Mouse (Mus musculus): Measurements from ENCODE around the gene Dlg1.
A peak's percentile ranks its signal among the peaks of the same experiment; 100 is the strongest.

Gene Dlg1

DNA sequence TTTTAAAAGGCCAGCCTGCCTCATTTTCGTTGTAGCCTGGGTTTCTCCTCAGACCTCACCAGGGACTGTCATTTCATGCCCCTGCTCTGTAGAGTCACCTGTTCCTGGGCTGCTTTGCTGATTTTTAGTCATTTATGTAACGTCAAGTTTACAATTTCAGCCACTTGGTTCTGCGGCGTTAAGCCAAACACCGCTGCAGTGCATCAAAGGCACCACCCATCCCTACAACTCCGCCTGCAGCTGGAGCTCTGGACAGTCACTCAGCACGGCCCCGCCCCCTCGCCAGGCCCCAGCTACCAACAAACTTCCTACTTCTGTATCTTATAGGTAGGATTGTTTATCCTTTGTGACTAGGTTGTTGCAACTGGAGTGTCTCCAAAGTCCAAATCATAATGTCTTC, 243.7 kb downstream of the Dlg1 start:
- DNase-seq: peak; percentile 59

DNA sequence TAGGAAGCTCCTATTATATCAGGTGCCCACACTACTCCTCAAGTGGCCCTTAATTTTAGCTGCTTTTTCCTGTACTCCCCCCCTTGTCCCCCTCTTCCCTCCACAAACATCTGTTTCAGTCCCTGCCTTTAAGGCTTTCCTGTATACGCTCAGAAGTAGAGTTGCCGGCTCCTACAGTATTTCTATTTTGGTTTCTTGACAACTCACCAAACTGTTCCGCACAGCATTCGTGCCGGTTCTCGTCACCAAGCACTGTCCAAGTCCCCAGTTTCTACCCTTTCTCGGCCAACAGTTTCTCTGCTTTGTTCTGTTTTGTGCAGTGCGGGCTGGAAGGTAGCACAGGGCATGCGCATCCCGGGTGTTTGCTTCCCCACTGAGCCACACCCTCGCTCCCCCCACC, 245.7 kb downstream of the Dlg1 start:
- DNase-seq: no peak

DNA sequence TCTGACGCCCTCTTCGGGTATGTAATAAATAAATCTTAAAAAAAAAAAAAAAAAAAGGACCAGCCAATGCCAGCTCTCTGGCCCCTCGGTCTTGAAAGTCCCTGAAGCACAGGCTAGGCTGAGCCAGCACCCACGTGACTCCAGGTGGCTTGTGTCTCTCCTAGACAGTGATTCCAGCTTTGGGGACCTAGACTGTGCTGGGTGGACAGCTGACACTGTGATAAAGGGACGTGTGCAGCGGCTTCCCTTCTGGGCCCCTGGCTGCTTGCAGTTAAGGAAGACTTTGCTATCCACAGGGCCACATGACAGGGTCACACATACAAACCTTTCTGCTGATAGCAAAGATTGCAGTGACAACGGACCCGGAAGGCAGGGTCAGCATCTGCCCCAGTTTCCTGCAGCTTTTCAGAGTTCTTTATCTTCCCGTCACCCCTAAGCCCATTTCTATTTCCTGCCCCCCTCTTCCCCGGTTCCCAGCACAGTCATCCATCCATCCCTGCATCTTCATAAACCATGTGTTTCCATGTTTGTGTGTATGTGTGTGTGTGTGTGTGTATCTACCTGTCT, 247.1 kb downstream of the Dlg1 start:
- no peak for DNase-seq

DNA sequence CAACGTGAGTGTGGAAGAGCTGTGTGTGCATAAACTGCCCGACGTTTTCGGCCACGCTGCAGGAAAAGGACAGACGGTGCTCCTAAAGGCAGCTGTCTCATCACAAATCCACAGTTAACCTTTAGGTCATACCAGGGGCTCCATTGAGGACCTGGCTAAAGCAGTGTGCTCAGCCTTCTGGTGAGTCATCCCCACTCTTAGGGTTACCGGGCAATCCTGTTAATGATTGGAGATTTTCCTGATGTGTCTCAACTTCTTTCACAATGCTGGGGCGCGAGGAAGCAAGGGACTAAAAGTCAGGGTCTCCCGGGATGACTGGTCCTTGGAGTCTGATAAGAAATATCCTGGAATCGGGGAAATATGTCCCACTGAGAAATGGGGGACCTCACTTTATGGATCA, 254.5 kb downstream of the Dlg1 start:
- DNase-seq: no peak

DNA sequence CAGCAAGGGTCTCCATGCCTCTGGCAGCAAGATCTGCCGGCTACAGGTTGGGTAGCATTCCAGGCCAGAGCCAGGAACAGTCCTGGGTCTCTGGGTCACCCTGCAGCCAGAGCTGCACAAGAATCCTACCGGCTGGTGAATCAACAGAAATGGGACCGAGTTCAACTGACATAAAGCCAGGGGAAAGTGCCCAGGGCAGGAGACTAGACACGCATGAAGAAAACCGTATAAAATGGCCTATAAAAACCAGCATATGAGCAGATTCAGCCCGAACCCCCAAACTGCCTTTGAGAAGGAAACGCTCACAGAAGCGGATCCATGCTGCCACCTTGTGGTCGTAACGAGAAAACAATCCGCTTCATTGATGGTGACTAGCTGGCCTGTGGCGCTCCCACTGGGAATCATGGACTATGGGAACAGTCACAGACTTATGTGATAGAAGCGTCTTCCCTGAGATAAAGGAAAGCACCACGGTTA, 255.0 kb downstream of the Dlg1 start:
- DNase-seq: peak; percentile 90

DNA sequence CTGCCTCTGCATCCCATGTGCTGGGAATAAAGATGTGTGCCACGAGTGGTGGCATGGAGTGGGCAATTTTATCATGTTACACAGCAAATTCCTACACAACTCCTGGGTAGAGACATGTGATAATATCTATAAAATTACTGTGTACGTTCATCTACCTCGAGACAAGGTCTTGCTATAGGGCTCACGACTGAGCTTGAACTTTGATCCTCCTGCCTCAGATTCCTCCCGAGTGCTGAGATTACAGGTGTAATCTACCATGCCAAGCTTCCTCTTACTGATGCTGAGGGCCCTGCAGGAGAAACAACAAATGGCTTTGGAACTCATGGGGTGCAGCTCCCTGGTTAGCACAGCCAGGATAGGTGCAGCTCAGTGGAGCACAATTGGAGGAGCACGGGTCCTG, 261.1 kb downstream of the Dlg1 start:
- no peak for DNase-seq

All from embryo, embryonic 11 days (tissue).